Mouse (Mus musculus): ENCODE data around the gene 1110002E22Rik. TPM values are rescaled to one million over a fixed set of nuclear protein-coding genes. Genes with fewer than 3 reads are reported as not detected.

Gene 1110002E22Rik
- polyA plus RNA-seq, 1 experiment = not detected

GRCm38 (mm10) chr3:138118831-138119230 is 54.0 kb downstream of the 1110002E22Rik start:
- peak overlapping the region; percentile 63 for H3K27ac ChIP-seq (ENCODE audit: insufficient read depth, low read depth, low read length)
- H3K4me3 ChIP-seq (ENCODE audit: insufficient read depth, low read length) = peak overlapping the region; percentile 46

GRCm38 (mm10) chr3:138119444-138120105 is 54.7 kb downstream of the 1110002E22Rik start:
- no peak overlapping the region for H3K27ac ChIP-seq (ENCODE audit: insufficient read depth, low read depth, low read length)
- TF ChIP-seq CTCF (IDR thresholded peaks at IDR 0.05; ENCODE audit: low read depth, low read length) (no peak), POLR2A (IDR thresholded peaks at IDR 0.05; ENCODE audit: borderline replicate concordance, low read depth, low read length) (no peak)
- H3K4me3 ChIP-seq (ENCODE audit: insufficient read depth, low read length) = no peak overlapping the region
- peaks cover 9% of the 10 kb centered on the region for H3K4me1 ChIP-seq (ENCODE audit: control insufficient read depth, insufficient read depth, low read length)

More at GRCm38 (mm10) chr3:138118831-138119230, 54.0 kb downstream of the 1110002E22Rik start:
- TF ChIP-seq POLR2A (IDR thresholded peaks at IDR 0.05; ENCODE audit: borderline replicate concordance, low read depth, low read length) (no peak), CTCF (IDR thresholded peaks at IDR 0.05; ENCODE audit: low read depth, low read length) (no peak)
- peaks cover 9% of the 10 kb centered on the region for H3K4me1 ChIP-seq (ENCODE audit: control insufficient read depth, insufficient read depth, low read length)

GRCm38 (mm10) chr3:138121461-138121860 is 56.6 kb downstream of the 1110002E22Rik start:
- Histone ChIP-seq H3K27ac (ENCODE audit: insufficient read depth, low read depth, low read length) (no peak overlapping the region), H3K4me1 (ENCODE audit: control insufficient read depth, insufficient read depth, low read length) (peaks cover 9% of the 10 kb centered on the region), H3K4me3 (ENCODE audit: insufficient read depth, low read length) (no peak overlapping the region)
- no peak for TF ChIP-seq CTCF (IDR thresholded peaks at IDR 0.05; ENCODE audit: low read depth, low read length)

- Histone ChIP-seq H3K4me1 (ENCODE audit: control insufficient read depth, insufficient read depth, low read length) (peaks cover 3% of the 10 kb centered on the region; the same call in 1 of the 2 replicates), H3K4me3 (ENCODE audit: insufficient read depth, low read length) (no peak overlapping the region), H3K27ac (ENCODE audit: insufficient read depth, low read depth, low read length) (no peak overlapping the region)
- TF ChIP-seq POLR2A (IDR thresholded peaks at IDR 0.05; ENCODE audit: borderline replicate concordance, low read depth, low read length) (no peak), CTCF (IDR thresholded peaks at IDR 0.05; ENCODE audit: low read depth, low read length) (no peak)
Measured at GRCm38 (mm10) chr3:138123842-138124241, 59.0 kb downstream of the 1110002E22Rik start.

DNA sequence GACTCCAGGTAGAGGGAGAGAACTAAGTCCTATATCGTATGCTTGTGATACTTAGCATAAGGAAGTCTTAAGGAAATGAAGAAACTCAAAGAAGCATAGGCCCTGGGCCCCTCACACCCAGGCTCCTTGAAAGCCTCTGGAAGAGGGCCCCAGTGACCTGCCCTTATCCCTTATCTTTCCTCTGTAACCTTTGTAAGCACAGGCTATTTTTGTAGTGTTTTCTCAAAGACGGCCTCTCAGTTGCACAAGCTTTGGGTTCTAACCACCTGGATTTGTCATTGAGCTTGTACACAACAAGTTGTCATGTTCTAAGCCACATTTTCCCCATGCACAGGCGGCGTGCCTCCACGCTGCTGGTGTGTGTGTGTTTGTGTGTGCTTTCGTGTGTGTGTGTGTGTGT is 64.3 kb downstream of the 1110002E22Rik start:
- Histone ChIP-seq H3K4me1 (ENCODE audit: control insufficient read depth, insufficient read depth, low read length) (no peaks in the 10 kb centered on the region), H3K27ac (ENCODE audit: insufficient read depth, low read depth, low read length) (no peak overlapping the region), H3K4me3 (ENCODE audit: insufficient read depth, low read length) (no peak overlapping the region)
- TF ChIP-seq POLR2A (IDR thresholded peaks at IDR 0.05; ENCODE audit: borderline replicate concordance, low read depth, low read length) (no peak), CTCF (IDR thresholded peaks at IDR 0.05; ENCODE audit: low read depth, low read length) (no peak)

GRCm38 (mm10) chr3:138130692-138131091 is 65.8 kb downstream of the 1110002E22Rik start:
- H3K4me1 ChIP-seq (ENCODE audit: control insufficient read depth, insufficient read depth, low read length) = no peaks in the 10 kb centered on the region
- no peak overlapping the region for H3K4me3 ChIP-seq (ENCODE audit: insufficient read depth, low read length)
- no peak for TF ChIP-seq CTCF (IDR thresholded peaks at IDR 0.05; ENCODE audit: low read depth, low read length)
- no peak for TF ChIP-seq POLR2A (IDR thresholded peaks at IDR 0.05; ENCODE audit: borderline replicate concordance, low read depth, low read length)
- no peak overlapping the region for H3K27ac ChIP-seq (ENCODE audit: insufficient read depth, low read depth, low read length)

Other genes starting within 250 kb of the 1110002E22Rik start
- gene H2afz, start 200.6 kb upstream of the 1110002E22Rik start, polyA plus RNA-seq (2012; ENCODE audit: insufficient read depth, insufficient read length, missing spikeins) = 619 and 702 TPM in 2 replicates
- 55.8 and 62.7 TPM in 2 replicates for gene Dnajb14, start 197.4 kb upstream of the 1110002E22Rik start, polyA plus RNA-seq (2012; ENCODE audit: insufficient read depth, insufficient read length, missing spikeins)
- 104 and 110 TPM in 2 replicates for gene Lamtor3, start 146.5 kb upstream of the 1110002E22Rik start, polyA plus RNA-seq (2012; ENCODE audit: insufficient read depth, insufficient read length, missing spikeins)
- gene Dapp1, start 83.5 kb upstream of the 1110002E22Rik start, polyA plus RNA-seq (2012; ENCODE audit: insufficient read depth, insufficient read length, missing spikeins) = 46.2 and 48.5 TPM in 2 replicates
- gene Gm5105, start 2.3 kb downstream of the 1110002E22Rik start, polyA plus RNA-seq (2012; ENCODE audit: insufficient read depth, insufficient read length, missing spikeins) = not detected in 2 replicates
- 2.6 and 4.7 TPM in 2 replicates for gene Trmt10a, start 78.4 kb downstream of the 1110002E22Rik start, polyA plus RNA-seq (2012; ENCODE audit: insufficient read depth, insufficient read length, missing spikeins)
- 0.27 and 1.0 TPM in 2 replicates for gene Mttp, start 79.9 kb downstream of the 1110002E22Rik start, polyA plus RNA-seq (2012; ENCODE audit: insufficient read depth, insufficient read length, missing spikeins)
- gene 4930579F01Rik, start 128.8 kb downstream of the 1110002E22Rik start, polyA plus RNA-seq (2012; ENCODE audit: insufficient read depth, insufficient read length, missing spikeins) = not detected in 2 replicates
- not detected in 2 replicates for gene Adh7, start 152.7 kb downstream of the 1110002E22Rik start, polyA plus RNA-seq (2012; ENCODE audit: insufficient read depth, insufficient read length, missing spikeins)
- not detected in 2 replicates for gene Adh1, start 195.9 kb downstream of the 1110002E22Rik start, polyA plus RNA-seq (2012; ENCODE audit: insufficient read depth, insufficient read length, missing spikeins)
- not detected in 2 replicates for gene Adh6a, start 248.2 kb downstream of the 1110002E22Rik start, polyA plus RNA-seq (2012; ENCODE audit: insufficient read depth, insufficient read length, missing spikeins)